Mouse (Mus musculus) left cerebral cortex, adult 18-20 months (tissue): ENCODE measurements at regions not wholly inside any gene's neighbourhood (a gene's known extent, or its start where the extent isn't known, plus 50 kb on each side); places are given as distances from the start of the nearest gene placed in this dataset.
A peak's percentile ranks its signal among the peaks of the same experiment; 100 is the strongest.

Source experiments
- DNase-seq, 2 experiments: peaks; one replicate each; pipeline ENCODE4 v3.0.0; 2021 to 2022; ENCODE audit warnings: low spot score in 2 of 2, mixed read lengths in 1 of 2

- DNase-seq: peak in 1 of 2 experiments; percentile 4
These were observed 137.9 kb upstream of the Tnp1 start for GRCm38 (mm10) chr1:73153438-73154097.

GRCm38 (mm10) chr1:73149926-73150325 lies 134.2 kb upstream of the Tnp1 start:
- no peak for DNase-seq

DNA sequence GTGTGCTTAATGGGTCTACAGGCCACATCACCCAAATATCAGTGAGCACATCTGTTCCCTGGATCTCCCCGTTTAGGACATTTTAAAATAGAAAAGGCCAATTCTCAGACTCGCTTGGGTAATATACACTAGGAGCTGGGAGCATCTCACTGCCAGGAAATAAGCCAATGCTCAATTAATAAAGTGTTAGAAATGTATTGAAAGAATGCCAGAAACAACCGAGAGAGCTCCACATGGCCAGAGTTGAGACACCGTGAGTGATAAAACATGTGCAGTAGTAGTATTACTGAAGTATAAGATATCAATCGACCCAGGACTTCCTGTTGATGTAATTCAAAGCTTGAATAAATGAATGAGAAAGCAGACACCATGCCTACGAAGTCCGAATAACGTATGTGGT lies 127.1 kb upstream of the Tnp1 start:
- DNase-seq: no peak

GRCm38 (mm10) chr1:73140557-73141345 lies 125.0 kb upstream of the Tnp1 start:
- no peak for DNase-seq

GRCm38 (mm10) chr1:73130215-73130861 lies 114.6 kb upstream of the Tnp1 start:
- no peak for DNase-seq

DNA sequence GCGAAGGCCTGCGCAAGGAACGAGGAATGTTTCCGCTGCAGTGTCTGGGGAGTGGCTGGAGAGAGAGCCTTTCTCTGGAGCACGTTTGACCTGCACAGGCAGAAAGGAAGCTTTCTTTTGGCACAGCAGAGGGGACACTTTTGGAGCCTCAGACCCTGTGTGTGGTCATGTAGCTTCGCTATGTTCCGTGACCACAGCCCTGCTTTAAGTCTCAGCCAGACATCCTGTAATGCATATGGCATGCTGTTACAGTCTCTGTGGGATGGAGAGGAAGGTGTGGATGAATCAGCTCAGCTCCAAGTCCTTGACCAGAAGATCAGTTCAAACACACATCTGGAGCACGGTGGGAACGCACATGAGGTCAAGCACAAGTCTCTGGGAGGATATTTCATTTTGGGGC lies 107.3 kb upstream of the Tnp1 start:
- no peak for DNase-seq

GRCm38 (mm10) chr1:73118661-73119060 lies 103.0 kb upstream of the Tnp1 start:
- no peak for DNase-seq

DNA sequence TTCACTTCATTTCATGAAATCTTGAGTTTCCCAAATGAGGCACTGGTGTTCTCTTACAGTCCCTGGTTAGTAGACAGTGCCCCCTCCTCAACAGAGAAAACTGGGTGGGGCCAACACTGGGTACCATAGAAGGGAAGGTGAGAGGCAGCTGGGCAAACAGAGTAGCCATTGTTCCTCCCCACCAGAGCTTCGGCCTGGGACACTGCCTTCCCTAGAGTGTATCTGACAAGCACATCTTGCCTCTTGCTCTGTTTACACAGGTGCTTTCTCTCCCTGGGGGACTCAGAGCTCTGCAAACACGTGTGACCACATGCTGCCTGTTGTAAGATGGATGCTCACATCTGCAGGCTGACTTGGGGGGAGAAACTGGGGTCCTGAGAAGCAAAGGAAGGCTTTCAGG lies 100.8 kb upstream of the Tnp1 start:
- DNase-seq: no peak

DNA sequence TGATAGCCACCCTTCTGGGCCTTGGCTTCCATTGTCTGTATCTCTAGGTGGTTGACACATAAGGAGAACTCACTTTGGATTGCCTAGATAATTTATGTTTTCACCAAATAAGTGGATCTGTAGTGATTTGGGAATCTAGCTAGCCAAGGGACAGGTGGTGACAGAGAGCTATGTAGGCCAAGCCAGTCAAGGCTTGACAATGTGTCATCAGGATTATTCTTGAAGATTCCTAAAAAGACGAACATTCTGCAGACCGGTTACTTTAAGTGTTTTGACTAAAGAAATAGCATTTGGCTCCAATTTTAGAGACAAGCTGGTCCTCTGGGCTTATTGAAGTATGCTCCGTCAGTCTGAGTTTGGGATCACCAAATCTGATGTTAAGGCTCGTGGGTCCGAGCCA lies 100.1 kb upstream of the Tnp1 start:
- DNase-seq: no peak

DNA sequence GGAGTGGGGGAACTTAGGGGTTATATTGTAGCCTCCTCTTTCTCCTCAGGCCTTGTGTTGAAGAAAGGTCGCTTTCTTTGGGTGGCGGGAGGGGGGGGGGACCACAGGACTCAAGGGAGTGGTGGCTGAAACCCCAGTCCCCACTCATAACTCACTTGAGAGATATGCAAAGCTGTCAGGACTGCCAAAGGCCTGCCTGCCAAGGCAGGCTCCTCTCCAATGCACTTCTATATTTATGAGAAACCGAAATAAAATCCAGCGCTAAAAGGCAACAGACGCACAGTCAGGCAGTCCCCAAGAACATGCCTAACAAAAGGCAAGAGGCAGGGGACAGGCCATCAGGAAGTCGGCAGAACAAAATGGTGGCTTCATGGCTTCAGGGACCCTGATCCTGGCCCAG lies 97.4 kb upstream of the Tnp1 start:
- peak in 1 of 2 experiments; percentile 4 for DNase-seq

- DNase-seq: no peak
These were observed 97.0 kb upstream of the Tnp1 start for GRCm38 (mm10) chr1:73112711-73113110.

DNA sequence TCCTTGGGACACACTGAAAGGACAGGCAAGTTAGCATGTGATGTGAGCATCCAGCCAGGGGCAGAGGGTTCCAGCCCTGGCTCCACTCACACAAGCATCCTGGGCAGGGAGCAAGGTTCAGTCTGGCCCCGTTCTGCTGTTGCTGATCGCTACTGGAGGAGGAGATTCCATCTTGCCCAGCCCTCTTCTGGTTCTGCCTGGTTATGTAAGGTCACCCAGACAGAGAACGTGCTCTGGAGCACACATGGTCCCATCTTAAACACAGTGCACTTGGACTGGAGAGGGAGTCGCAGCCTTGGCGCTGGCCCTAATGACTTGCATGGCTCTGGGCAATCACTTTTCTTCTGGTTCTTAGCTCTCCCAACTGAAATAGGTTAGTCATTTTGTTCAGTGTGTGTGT lies 96.2 kb upstream of the Tnp1 start:
- no peak for DNase-seq

DNA sequence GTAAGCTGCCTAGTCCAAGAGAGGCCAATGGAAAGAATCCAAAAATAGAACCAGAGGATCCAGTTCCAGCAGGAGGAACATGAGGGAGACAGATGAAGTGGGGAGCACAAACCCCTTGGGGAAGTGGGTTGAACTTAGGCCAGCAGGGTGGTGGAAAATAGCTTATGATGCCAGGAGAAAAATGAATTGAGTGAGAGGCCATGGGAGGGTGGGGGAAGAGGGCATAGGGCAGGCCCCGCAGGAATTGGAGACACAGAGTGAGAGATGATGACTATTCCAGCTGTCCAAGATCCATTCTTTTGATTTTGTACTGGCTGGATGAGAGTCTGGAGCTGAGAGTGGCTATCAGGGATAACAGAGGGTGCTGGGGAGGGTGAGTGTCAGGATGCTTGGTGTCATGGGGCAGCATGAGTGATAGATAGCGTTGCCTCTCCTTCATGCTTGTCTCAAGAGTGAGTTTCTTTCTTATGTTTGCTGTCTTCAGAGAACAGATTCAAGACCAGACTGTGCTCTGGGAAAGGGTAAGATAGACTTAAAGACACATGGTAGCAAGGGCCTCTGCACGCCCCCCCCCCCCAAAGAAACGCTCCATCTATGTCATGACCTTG lies 90.3 kb upstream of the Tnp1 start:
- DNase-seq: no peak

DNA sequence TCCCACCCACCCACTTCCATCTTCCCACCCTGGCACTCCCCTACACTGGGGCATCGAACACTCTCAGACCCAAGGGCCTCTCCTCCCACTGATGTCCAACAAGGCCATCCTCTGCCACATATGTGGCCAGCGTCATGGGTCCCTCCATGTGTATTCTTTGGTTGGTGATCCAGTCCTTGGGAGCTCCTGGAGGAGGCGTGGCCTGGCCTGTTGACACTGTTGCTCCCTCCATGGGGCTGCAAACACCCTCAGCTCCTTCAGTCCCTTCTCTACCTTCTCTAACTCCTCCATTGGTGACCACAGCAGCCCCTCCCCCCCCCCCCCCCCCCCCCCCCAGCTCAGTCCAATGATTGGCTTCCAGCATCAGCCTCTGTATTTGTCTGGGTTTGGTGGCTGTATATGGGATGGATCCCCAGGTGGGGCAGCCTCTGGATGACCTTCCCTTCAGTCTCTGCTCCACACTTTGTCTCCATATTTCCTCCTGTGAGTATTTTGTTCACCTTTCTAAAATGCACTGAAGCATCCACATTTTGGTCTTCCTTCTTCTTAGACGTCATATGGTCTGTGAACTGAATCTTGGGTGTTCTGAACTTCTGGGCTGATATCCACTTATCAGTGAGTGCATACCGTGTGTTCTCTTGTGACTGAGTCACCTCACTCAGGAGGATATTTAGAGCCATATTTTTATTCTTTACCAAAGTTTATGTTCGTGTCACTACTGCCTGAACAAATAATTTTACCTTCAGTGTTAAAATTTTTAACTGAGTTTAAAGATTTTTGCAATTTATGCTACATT lies 82.1 kb upstream of the Tnp1 start:
- no peak for DNase-seq

DNA sequence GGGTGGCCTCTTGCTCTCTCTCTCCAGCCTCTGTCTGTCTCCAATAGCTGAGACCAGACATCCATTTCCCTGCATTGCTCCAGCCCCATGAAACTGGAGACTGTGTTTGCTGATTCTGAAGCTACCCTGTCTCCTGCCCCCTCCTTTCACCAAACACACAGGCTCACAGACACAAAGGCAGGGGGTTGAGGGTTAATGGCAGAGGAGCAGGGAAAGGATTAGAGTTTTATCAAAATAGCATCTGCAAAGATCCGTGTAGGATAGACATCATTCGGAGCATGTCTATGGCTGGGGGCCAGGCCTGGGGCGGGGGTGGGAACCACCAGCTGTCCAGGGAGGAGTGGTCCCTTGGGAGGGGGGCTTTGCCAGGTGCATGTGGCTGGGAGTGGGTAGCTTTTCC lies 73.9 kb upstream of the Tnp1 start:
- no peak for DNase-seq

DNA sequence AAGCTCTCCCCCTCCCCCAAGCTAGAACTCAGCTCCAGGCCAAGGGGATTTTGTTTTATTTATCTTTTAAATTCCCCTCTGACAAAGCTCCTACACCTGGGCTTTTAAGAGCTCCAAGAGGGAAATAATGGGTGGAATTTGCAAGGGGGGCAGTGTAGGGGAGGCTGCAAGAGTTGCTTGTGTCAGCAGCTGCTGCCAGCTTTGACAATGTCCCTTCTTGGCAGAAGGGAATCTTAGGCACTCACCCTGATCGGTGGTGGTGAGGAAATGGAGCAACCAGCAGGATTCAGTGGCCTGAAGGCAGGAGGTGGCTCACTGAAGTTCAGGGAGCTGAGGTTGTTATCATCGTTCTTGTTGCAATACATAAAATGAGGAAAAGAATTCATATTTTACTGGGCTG lies 72.8 kb upstream of the Tnp1 start:
- DNase-seq: no peak

DNA sequence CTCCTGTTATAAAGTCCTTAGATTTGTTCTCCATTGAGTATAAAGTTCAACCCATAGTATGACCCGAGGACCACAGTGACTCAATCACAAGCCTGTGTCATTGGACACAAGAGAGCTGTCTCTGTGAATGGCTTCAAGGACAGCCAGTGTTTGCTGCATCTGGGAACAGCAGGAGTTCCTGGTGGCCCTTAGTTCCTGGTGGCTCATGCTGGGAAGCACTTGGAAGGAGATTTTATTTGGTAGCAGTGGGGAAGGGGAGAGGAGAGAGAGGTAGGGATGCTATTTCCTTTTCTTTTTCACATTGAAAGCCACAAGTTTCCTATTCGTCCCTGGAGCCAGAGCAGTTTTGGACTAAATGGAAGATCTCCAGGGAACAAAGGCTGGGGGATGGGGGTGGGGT lies 69.2 kb upstream of the Tnp1 start:
- no peak for DNase-seq

GRCm38 (mm10) chr1:73083396-73083795 lies 67.7 kb upstream of the Tnp1 start:
- no peak for DNase-seq

- no peak for DNase-seq
These were observed 63.8 kb upstream of the Tnp1 start for GRCm38 (mm10) chr1:73079518-73079917.

DNA sequence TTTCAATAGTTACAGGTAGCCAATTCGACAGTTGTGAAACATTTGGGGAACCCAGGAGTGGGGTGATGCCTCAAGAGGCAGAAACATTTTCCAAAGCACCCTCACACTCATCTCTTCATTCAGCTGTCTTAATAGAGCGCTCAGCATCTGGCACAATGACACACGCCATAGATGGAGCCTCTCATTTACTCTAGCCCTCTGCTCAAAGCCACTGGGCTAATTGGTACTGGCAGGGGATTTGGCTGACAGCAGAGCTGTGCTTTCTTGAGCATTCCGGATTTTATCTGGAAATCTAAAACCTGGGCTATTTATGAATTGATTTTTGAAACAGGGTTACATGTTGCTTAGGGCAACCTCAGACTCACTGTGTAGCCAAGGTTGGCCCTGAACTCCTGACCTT lies 61.4 kb upstream of the Tnp1 start:
- no peak for DNase-seq

DNA sequence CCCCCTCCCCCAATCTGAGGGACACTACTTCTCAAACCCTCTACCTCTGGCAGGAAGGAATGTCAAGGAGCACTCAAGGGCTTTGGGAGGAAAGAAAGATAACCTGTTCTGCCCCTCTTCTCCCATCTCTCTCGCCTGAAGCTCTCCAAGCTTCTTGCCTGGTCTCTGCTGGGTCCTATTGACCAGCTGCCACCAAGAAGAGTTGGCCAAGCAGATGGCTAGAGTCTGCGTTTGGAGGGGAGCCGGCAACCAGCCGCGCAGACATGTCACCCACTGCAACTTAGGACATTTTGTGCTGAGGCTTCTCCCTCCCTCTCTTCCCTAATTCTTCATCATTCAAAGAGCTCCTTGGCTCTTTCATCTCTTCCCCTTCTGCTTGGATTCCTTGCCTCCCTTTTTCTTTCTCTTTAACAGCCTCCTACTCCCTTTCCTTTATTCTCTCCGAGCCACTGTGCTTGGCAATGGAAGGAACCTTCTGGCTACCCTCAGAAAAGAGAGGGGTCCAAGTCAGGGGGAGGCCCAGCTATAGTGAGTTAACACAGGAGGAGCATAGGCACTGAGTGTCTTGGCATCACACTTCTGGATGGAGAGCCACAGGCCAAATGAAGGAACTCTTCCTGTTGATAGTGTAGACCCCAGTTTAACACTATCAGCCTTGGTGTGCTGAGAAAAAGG lies 60.1 kb upstream of the Tnp1 start:
- no peak for DNase-seq
